Mouse (Mus musculus) regulatory T cell (primary cell): ENCODE data around the gene Zfp385b.

Experiments
- in situ Hi-C: fragments of 300-600 bp; cut with MboI, MseI; formaldehyde crosslinking; loops from one replicate; pipeline ENCODE4 v1.15.1; 2025; ENCODE audit warnings: high pct_unique_total_duplicates

Zfp385b gene

GRCm38 (mm10) chr2:77790295-77790694, 29.1 kb downstream of the Zfp385b start:
- in situ Hi-C loops = no loop called here

DNA sequence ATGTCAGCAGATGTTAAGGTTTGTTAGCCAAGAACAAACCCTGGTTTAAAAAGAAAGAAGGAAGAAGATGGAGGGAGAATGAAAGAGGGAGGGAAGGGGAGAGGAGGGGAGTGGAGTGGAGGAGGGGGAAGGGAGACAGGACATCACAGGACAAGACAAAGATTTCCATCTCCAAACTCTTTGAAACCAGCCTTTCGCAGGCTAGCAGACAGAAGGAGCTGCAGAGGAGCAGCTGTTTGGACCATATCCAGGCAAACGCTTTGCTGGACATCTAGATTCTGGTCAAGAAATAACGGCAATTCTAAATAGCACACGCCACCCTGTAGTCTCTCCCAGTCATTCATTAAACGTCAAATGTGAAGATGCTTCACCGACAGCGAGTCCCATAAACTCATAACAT, 38.0 kb downstream of the Zfp385b start:
- in situ Hi-C loops = no loop called here

DNA sequence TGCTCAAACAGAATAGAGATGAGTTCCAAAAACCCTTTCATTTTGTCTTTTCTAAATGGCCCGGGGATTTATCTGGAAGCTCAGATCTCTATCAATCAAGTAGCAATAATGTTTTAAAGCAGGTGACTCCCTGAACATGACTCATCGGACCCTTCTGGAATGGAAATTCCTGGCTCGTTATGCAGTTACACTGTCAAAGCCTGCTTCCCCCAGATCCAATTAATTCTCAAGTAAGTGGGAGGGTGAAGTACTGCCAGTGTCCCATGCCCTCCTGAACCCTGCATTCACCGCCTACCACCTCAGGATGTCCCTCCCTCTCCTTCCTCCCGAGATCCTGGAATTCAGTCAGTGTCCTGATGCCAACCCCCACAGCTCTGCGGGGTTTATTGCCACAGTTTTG, 41.7 kb downstream of the Zfp385b start:
- in situ Hi-C loops = no loop called here

- in situ Hi-C loops = no loop called here
Measured at GRCm38 (mm10) chr2:77777047-77777686, 42.3 kb downstream of the Zfp385b start.

- in situ Hi-C loops = no loop called here
Measured at GRCm38 (mm10) chr2:77775247-77775880, 44.1 kb downstream of the Zfp385b start.

DNA sequence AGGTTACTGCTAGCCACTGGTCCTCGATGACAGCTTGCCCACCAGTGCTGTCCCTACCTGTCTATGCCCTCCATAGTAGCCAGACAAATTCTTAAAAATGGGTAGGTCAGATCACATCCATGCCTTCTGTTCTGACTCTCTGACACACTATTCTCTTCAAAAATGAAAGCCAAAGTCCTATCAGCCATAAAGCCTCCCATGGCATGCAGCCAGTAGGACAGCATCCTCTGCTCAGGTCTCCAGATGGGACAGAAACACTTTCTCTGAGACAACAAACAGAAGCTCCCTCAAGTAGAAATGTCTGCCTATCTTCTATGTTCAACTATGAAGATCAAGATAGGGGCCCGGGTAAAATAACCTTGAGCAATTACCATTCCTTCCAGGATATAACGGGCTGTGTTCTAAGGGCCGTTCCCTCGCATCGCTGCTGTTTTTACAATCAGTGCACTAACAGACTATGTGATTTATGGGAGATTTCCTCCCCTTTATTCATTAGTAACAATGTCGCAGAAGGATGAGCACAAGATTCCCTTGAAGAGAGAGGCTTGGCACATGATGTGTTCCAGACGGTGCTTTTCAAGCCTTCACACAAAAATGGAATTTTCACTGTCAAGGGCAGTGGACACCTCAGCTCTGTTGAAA, 49.3 kb downstream of the Zfp385b start:
- in situ Hi-C loops = no loop called here

GRCm38 (mm10) chr2:77768321-77768886, 51.0 kb downstream of the Zfp385b start:
- in situ Hi-C loops = no loop called here

DNA sequence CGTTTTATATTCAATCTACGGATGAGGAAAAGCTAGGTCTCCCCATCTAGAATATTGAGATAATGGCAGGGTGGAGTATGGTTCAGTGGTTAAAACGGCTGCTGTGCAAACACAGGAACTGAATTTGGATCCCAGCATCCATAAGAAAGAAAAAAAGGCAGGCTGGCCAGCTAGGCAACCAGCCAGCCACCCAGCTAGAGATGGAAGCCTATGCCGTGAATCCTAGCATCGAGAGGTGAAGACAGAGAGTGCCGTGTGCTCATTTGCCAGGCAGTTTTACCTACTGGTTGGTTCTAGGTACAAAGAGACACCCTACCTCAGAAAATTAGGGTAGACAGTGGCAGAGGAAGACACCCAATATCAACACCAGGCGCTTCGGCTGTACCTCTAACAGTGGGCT, 57.5 kb downstream of the Zfp385b start:
- in situ Hi-C loops = no loop called here

DNA sequence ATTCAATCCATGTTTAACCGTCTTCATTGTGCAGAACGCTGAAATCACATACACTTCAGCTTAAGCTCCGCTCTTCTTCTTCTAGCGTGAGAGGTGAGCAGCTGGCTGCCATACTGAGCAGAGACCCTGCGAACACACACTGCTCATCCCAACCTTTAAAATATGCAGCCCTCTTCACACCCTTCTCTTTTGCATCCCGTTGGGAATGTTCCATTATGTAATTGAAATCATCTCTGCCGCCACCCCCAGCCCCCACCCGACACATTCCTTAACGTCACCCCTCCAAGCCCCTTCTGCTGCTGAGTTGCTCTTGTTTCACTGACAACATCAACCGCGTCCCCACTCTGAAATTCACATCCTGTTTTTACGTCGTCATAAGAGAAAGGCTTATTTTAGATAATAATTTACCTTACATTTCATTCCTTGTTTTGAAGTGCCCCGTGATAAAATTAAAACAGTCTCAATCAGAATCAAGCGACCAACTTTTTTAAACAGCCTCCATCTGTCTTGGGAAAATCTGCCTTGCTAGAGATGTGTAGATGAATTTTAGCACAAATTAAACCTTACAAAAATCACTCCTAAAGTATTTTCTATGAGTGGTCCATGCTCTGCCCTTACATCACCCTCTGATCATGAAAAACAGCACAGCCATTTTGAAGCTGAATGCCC, 60.9 kb downstream of the Zfp385b start:
- in situ Hi-C loops = no loop called here

DNA sequence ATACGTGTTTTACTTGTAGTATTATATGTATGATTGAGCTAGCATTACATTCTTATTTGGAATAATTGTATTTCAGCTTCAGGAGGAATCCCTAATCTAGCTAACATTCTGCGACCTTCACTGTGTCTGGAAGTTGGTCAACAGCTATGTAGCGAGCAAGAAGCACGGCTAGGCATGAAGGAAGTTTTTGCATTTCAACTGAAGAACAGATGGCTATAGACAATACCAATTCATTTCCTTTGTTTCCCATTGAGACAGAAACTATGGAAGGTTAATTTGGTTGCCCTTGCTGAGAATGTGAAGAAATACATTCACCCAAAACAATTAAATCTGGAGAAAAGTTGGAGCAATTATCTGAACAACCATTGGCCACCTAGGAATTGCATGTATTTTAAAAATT, 66.9 kb downstream of the Zfp385b start:
- in situ Hi-C loops = no loop called here

DNA sequence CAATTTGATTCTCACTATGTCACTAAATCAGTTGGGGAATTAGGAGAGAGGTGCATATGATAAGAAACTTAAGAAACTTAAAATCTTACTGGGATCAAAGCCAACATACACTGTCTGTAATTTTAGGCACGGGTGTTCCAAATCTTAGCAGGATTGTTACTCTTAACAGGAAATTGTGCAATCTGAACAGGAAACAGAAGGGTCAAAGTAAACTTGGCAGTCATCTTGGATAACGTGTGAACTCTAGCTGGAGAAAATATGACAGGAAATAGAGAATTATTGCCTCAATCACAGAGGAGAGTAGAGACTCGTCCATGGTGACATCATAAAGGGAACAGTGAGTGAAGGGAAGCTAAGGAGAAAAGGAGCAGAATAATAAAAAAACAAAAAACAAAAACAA, 69.8 kb downstream of the Zfp385b start:
- in situ Hi-C loops = no loop called here

DNA sequence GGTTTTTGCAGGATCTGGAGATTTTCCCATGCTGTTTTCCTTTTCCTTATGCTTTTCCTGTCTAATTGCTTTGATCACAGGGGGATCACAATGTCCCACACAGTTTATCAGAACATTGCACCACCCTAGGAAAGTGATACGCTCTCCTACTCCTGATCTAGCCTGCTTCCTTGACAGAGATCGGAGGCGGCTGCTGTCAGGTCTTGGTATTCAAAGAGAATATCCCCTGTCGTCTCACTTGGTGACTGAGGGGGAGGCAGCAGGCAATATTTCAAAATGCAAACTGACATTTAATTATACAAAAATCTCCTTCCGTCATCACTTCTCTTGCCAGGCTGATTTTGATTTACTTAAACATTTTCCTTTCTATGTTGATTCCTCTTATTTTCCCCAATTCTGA, 73.0 kb downstream of the Zfp385b start:
- in situ Hi-C loops = no loop called here

- in situ Hi-C loops = no loop called here
Measured at GRCm38 (mm10) chr2:77745246-77745645, 74.2 kb downstream of the Zfp385b start.

GRCm38 (mm10) chr2:77742359-77742758, 77.1 kb downstream of the Zfp385b start:
- in situ Hi-C loops = no loop called here

GRCm38 (mm10) chr2:77730196-77730595, 89.2 kb downstream of the Zfp385b start:
- in situ Hi-C loops = no loop called here

DNA sequence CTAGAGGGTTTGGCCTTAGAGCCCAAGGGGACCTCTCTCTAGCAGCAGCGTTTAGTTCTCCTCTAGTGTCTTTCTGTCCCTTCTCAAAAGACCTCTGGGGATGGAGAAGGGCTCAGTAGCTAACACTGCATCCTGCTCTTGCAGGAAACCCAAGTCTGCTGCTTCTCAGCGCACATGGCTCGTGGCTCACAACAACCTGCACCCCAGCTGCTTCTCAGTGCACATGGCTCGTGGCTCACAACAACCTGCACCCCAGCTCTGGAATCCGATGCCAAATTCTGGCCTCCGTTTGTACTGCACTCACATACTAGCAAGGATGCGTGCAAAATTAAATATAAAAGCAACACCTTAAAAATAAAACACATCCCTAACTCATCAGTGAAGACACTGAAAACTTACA, 92.6 kb downstream of the Zfp385b start:
- in situ Hi-C loops = no loop called here

DNA sequence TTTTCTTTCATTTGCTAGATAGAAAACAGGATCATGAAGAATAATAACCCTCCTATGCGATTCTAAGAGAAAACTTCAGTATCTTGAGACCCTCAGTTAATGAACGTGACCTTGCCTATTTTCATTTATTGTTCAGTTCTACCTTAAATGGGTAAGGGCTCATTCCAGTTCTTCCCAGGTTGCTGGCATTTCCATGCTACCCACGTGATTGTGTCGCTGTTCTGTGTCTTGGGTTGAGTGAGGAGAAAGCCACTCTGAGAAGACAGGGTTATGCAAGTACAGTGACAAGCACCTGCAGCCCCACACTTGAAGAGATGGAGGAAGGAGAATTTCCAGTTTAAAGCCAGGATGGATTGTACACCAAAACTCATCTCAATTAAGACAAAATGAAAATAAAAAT, 98.6 kb downstream of the Zfp385b start:
- in situ Hi-C loops = no loop called here

DNA sequence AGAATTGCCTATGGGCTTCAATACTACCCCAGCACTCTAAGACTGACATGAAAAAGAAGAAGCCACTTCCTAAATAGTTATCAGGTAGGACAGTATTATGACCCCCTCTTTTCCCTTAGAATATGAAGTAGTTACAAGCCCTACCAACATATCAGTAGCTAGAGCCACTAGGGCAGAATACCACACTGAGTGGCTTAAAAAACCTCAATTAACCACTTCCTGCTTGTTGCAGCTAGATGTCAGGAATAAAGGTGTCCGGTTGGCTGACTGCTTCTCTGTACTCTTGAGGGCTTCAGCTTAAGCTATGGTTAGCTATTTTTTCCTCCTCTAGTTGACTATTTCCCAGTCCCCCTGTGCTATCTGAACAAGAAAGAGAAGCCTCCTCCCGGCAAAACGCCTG, 103.1 kb downstream of the Zfp385b start:
- in situ Hi-C loops = no loop called here

GRCm38 (mm10) chr2:77713886-77714285, 105.6 kb downstream of the Zfp385b start:
- in situ Hi-C loops = loop anchor here (5.0 kb wide), 1 partner anchor 327 kb away; no protein-coding TSS in a partner anchor

- in situ Hi-C loops = loop anchor here (5.0 kb wide), 1 partner anchor 324 kb away; no protein-coding TSS in a partner anchor
Measured at GRCm38 (mm10) chr2:77711751-77712150, 107.7 kb downstream of the Zfp385b start.

GRCm38 (mm10) chr2:77709206-77709794, 110.1 kb downstream of the Zfp385b start:
- in situ Hi-C loops = no loop called here

DNA sequence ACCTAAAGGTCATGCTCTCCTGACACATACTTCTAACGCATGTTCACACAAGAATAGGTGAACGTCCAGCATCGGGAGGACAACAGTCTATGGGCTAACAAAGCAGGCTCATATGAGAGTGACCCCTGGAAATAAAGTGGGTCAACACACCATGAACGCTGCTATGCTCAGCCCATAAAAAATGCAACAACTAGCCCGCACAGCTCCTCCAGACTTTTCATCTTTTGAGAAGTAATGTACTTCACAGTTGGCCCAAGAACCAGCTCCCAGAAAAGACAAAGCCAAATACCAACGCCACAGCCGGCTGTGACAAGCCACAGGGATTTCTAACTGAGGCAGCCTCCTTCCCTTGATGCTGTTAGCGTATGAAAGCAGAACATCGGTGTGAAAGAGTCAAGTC, 112.3 kb downstream of the Zfp385b start:
- in situ Hi-C loops = no loop called here
